Mouse (Mus musculus): ENCODE measurements around the gene Pank4.

The Pank4 gene

GRCm38 (mm10) chr4:154967173-154967572 is 3.2 kb downstream of the Pank4 start:
- peak; percentile 69 for DNase-seq (ENCODE audit: low spot score)

- no peak for DNase-seq (ENCODE audit: low spot score)
Measured at GRCm38 (mm10) chr4:154972546-154972945, 8.6 kb downstream of the Pank4 start.

GRCm38 (mm10) chr4:154974163-154974611 is 10.3 kb downstream of the Pank4 start:
- DNase-seq (ENCODE audit: low spot score), result no peak

- DNase-seq (ENCODE audit: low spot score), result no peak
Measured at GRCm38 (mm10) chr4:154980110-154980509, 16.2 kb downstream of the Pank4 start.

- no peak for DNase-seq (ENCODE audit: low spot score)
Measured at GRCm38 (mm10) chr4:154981076-154981475, 17.2 kb downstream of the Pank4 start.

GRCm38 (mm10) chr4:154981530-154981929 is 17.6 kb downstream of the Pank4 start:
- peak; percentile 85 for DNase-seq (ENCODE audit: low spot score)

GRCm38 (mm10) chr4:154982247-154983120 is 18.6 kb downstream of the Pank4 start:
- no peak for DNase-seq (ENCODE audit: low spot score)

- no peak for DNase-seq (ENCODE audit: low spot score)
Measured at GRCm38 (mm10) chr4:154983767-154984166, 19.8 kb downstream of the Pank4 start.

- DNase-seq (ENCODE audit: low spot score), result no peak
Measured at GRCm38 (mm10) chr4:154985151-154985777, 21.3 kb downstream of the Pank4 start.

GRCm38 (mm10) chr4:154986096-154986495 is 22.2 kb downstream of the Pank4 start:
- peak; percentile 89 for DNase-seq (ENCODE audit: low spot score)

GRCm38 (mm10) chr4:154986750-154987149 is 22.8 kb downstream of the Pank4 start:
- DNase-seq (ENCODE audit: low spot score), result no peak

- no peak for DNase-seq (ENCODE audit: low spot score)
Measured at GRCm38 (mm10) chr4:154994876-154995275, 31.0 kb downstream of the Pank4 start.

GRCm38 (mm10) chr4:154996572-154997154 is 32.7 kb downstream of the Pank4 start:
- DNase-seq (ENCODE audit: low spot score), result no peak

GRCm38 (mm10) chr4:154999379-154999778 is 35.5 kb downstream of the Pank4 start:
- DNase-seq (ENCODE audit: low spot score), result no peak

- DNase-seq (ENCODE audit: low spot score), result no peak
Measured at GRCm38 (mm10) chr4:155005278-155005677, 41.4 kb downstream of the Pank4 start.

GRCm38 (mm10) chr4:155006296-155006695 is 42.4 kb downstream of the Pank4 start:
- no peak for DNase-seq (ENCODE audit: low spot score)

- DNase-seq (ENCODE audit: low spot score), result no peak
Measured at GRCm38 (mm10) chr4:155007641-155008040, 43.7 kb downstream of the Pank4 start.

- DNase-seq (ENCODE audit: low spot score), result no peak
Measured at GRCm38 (mm10) chr4:155008075-155008474, 44.2 kb downstream of the Pank4 start.

GRCm38 (mm10) chr4:155009216-155009615 is 45.3 kb downstream of the Pank4 start:
- no peak for DNase-seq (ENCODE audit: low spot score)

GRCm38 (mm10) chr4:155010870-155011269 is 46.9 kb downstream of the Pank4 start:
- peak; percentile 54 for DNase-seq (ENCODE audit: low spot score)

GRCm38 (mm10) chr4:155011312-155012025 is 47.5 kb downstream of the Pank4 start:
- no peak for DNase-seq (ENCODE audit: low spot score)

GRCm38 (mm10) chr4:155012115-155012514 is 48.2 kb downstream of the Pank4 start:
- DNase-seq (ENCODE audit: low spot score), result no peak

Data from layer of hippocampus, adult 11-12 months (tissue).